Mouse (Mus musculus): ENCODE measurements around the gene Plcg2. TPM values are rescaled to one million over a fixed set of nuclear protein-coding genes. Genes with fewer than 3 reads are reported as not detected.
A peak's percentile ranks its signal among the peaks of the same experiment; 100 is the strongest.

The Plcg2 gene
- polyA plus RNA-seq, 1 experiment from 2014 or later: 7.3 TPM

DNA sequence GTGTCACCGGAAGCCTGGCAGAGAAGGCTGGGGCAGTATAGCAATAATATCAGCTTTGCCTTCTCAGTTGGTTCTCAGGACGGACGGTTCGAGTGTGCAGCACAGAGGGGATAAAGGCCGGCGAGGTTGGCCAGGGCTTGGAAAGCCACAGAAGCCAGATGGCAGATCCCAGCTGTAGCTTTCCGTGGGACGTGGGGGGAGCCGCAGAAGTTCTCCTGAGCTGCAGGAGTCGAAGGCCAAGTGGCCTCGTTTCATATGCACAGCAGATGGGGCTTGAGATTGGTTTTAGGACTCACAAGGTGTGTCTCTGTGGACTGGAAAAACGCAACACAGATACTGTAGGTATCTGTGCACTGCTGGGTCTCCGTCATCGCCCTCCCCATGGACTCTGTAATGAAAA lies 106.6 kb downstream of the Plcg2 start:
- Histone ChIP-seq H3K4me1 (ENCODE audit: insufficient read depth) (no peaks in the 10 kb centered on the region), H3K9me3 (ENCODE audit: low read length) (0 out of 2 replicates have a peak, but pooled peaks cover 3% of the 10 kb centered on the region), H3K36me3 (replicated peaks; ENCODE audit: insufficient read depth, low read length) (peaks cover 9% of the 10 kb centered on the region; the same call in 1 of the 2 replicates), H3K4me2 (ENCODE audit: low read depth, low read length) (no peak overlapping the region), H3K9ac (replicated peaks) (no peak overlapping the region), H3K27me3 (ENCODE audit: insufficient read depth, low read length) (no peaks in the 10 kb centered on the region), H3K27ac (ENCODE audit: low read depth) (no peak overlapping the region), H3K4me3 (ENCODE audit: low read depth, low read length) (no peak overlapping the region)
- TF ChIP-seq EP300 (IDR thresholded peaks at IDR 0.05; ENCODE audit: low read depth) (no peak), CTCF (IDR thresholded peaks at IDR 0.05; ENCODE audit: low read depth) (no peak)
- DNase-seq: no peak
- 90% methylated on average over 14 of the region's 14 CpGs for WGBS (ENCODE audit: insufficient replicate concordance)
- ATAC-seq: no peak

GRCm38 (mm10) chr8:117605201-117605600 lies 107.1 kb downstream of the Plcg2 start:
- 0 out of 2 replicates have a peak, but pooled peaks cover 3% of the 10 kb centered on the region for H3K9me3 ChIP-seq (ENCODE audit: low read length)
- 85% methylated on average over 8 of the region's 8 CpGs for WGBS (ENCODE audit: insufficient replicate concordance)

GRCm38 (mm10) chr8:117610506-117610905 lies 112.4 kb downstream of the Plcg2 start:
- Histone ChIP-seq H3K4me3 (ENCODE audit: low read depth, low read length) (no peak overlapping the region), H3K27ac (ENCODE audit: low read depth) (no peak overlapping the region), H3K4me2 (ENCODE audit: low read depth, low read length) (no peak overlapping the region), H3K36me3 (replicated peaks; ENCODE audit: insufficient read depth, low read length) (peaks cover 15% of the 10 kb centered on the region; the same call in 1 of the 2 replicates), H3K9ac (replicated peaks) (no peak overlapping the region), H3K27me3 (ENCODE audit: insufficient read depth, low read length) (no peaks in the 10 kb centered on the region), H3K9me3 (ENCODE audit: low read length) (no peaks in the 10 kb centered on the region), H3K4me1 (ENCODE audit: insufficient read depth) (no peaks in the 10 kb centered on the region)
- no peak for TF ChIP-seq CTCF (IDR thresholded peaks at IDR 0.05; ENCODE audit: low read depth)
- TF ChIP-seq EP300 (IDR thresholded peaks at IDR 0.05; ENCODE audit: low read depth): no peak
- ATAC-seq: no peak
- DNase-seq: no peak
- WGBS (ENCODE audit: insufficient replicate concordance): 87% methylated on average over 10 of the region's 10 CpGs

More at GRCm38 (mm10) chr8:117605201-117605600, 107.1 kb downstream of the Plcg2 start:
- Histone ChIP-seq H3K9ac (replicated peaks) (no peak overlapping the region), H3K4me1 (ENCODE audit: insufficient read depth) (no peaks in the 10 kb centered on the region), H3K27me3 (ENCODE audit: insufficient read depth, low read length) (no peaks in the 10 kb centered on the region), H3K27ac (ENCODE audit: low read depth) (no peak overlapping the region), H3K4me2 (ENCODE audit: low read depth, low read length) (no peak overlapping the region), H3K4me3 (ENCODE audit: low read depth, low read length) (no peak overlapping the region), H3K36me3 (replicated peaks; ENCODE audit: insufficient read depth, low read length) (peaks cover 7% of the 10 kb centered on the region; the same call in 1 of the 2 replicates)
- TF ChIP-seq EP300 (IDR thresholded peaks at IDR 0.05; ENCODE audit: low read depth) (no peak), CTCF (IDR thresholded peaks at IDR 0.05; ENCODE audit: low read depth) (no peak)
- no peak for ATAC-seq
- no peak for DNase-seq

DNA sequence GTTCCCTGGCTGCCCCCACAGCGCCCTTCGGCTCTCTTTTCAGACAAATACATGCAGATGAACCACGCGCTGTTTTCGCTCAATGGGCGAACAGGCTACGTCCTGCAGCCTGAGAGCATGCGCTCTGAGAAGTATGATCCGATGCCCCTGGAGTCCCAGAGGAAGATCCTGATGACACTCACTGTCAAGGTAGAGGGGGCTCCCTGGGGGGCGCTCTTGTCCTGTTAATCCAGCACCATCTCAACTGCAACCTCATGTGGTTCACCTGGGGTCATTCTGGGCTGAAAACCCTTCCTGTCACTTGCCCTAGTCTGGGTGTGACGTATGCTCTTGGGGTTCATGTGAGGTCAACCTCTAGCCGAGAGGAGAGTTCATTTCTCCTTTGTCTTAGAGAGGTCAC lies 114.8 kb downstream of the Plcg2 start:
- Histone ChIP-seq H3K36me3 (replicated peaks; ENCODE audit: insufficient read depth, low read length) (peaks cover 20% of the 10 kb centered on the region; the same call in 1 of the 2 replicates), H3K27ac (ENCODE audit: low read depth) (no peak overlapping the region), H3K27me3 (ENCODE audit: insufficient read depth, low read length) (no peaks in the 10 kb centered on the region), H3K9me3 (ENCODE audit: low read length) (peaks cover 4% of the 10 kb centered on the region; the same call in 1 of the 2 replicates), H3K4me3 (ENCODE audit: low read depth, low read length) (no peak overlapping the region), H3K4me2 (ENCODE audit: low read depth, low read length) (no peak overlapping the region), H3K9ac (replicated peaks) (no peak overlapping the region), H3K4me1 (ENCODE audit: insufficient read depth) (no peaks in the 10 kb centered on the region)
- ATAC-seq (no peak), DNase-seq (no peak)
- no peak for TF ChIP-seq EP300 (IDR thresholded peaks at IDR 0.05; ENCODE audit: low read depth)
- TF ChIP-seq CTCF (IDR thresholded peaks at IDR 0.05; ENCODE audit: low read depth): no peak
- 83% methylated on average over 12 of the region's 12 CpGs for WGBS (ENCODE audit: insufficient replicate concordance)

DNA sequence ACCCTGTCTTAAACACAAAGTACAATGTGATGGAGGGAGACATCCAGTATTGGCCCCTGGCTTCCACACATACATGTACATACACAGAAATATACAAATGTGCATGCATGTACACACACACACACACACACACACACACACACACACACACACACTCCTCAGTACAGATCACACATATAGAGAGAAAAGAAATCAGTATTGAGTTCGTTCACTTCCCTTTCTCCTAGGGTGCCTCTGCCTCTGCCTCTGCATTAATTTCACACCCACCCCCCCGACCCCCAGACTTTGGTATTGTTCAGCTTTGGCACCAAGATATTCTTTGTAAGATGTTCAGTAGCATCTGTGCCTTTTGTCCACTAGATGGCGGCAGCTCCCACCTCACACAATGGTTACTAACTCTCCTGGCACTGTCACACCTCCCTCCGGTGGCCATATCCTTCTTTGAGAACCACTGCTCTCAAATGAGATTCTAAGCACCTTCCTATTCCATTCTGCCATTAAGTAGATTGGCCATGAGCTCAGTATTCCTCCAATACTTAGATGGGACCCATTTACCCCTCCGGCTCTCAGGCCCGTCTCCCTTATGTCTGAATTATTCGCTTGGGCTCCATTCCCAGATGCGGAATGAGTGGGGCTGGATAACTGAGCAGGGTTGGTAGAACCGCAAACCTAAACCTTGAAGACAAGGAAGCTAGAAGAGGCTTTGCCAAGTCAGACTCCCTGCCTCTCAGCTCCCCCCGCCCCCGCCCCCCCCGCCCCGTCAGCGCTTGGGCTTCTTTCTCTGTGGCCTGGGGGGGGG lies 128.1 kb downstream of the Plcg2 start:
- 69% methylated on average over 14 of the region's 14 CpGs for WGBS (ENCODE audit: insufficient replicate concordance)
- H3K4me3 ChIP-seq (ENCODE audit: low read depth, low read length): no peak overlapping the region
- ATAC-seq (0 out of 2 replicates have a peak, but pooled peaks have one; percentile 12), DNase-seq (peak; percentile 65)
- no peak overlapping the region for H3K4me2 ChIP-seq (ENCODE audit: low read depth, low read length)
- H3K9ac ChIP-seq (replicated peaks): no peak overlapping the region
- TF ChIP-seq CTCF (IDR thresholded peaks at IDR 0.05; ENCODE audit: low read depth): peak; percentile 85
- TF ChIP-seq EP300 (IDR thresholded peaks at IDR 0.05; ENCODE audit: low read depth): no peak
- H3K4me1 ChIP-seq (ENCODE audit: insufficient read depth): no peaks in the 10 kb centered on the region
- no peaks in the 10 kb centered on the region for H3K9me3 ChIP-seq (ENCODE audit: low read length)
- no peaks in the 10 kb centered on the region for H3K36me3 ChIP-seq (replicated peaks; ENCODE audit: insufficient read depth, low read length)
- H3K27ac ChIP-seq (ENCODE audit: low read depth): no peak overlapping the region
- no peaks in the 10 kb centered on the region for H3K27me3 ChIP-seq (ENCODE audit: insufficient read depth, low read length)

GRCm38 (mm10) chr8:117627096-117627495 lies 129.0 kb downstream of the Plcg2 start:
- DNase-seq: no peak
- Histone ChIP-seq H3K27me3 (ENCODE audit: insufficient read depth, low read length) (no peaks in the 10 kb centered on the region), H3K27ac (ENCODE audit: low read depth) (no peak overlapping the region), H3K4me2 (ENCODE audit: low read depth, low read length) (no peak overlapping the region), H3K9ac (replicated peaks) (no peak overlapping the region), H3K4me3 (ENCODE audit: low read depth, low read length) (no peak overlapping the region), H3K4me1 (ENCODE audit: insufficient read depth) (no peaks in the 10 kb centered on the region), H3K36me3 (replicated peaks; ENCODE audit: insufficient read depth, low read length) (no peaks in the 10 kb centered on the region), H3K9me3 (ENCODE audit: low read length) (no peaks in the 10 kb centered on the region)
- no peak for ATAC-seq
- 82% methylated on average over 9 of the region's 9 CpGs for WGBS (ENCODE audit: insufficient replicate concordance)
- TF ChIP-seq EP300 (IDR thresholded peaks at IDR 0.05; ENCODE audit: low read depth) (no peak), CTCF (IDR thresholded peaks at IDR 0.05; ENCODE audit: low read depth) (no peak)

Data from liver, postnatal 0 days (tissue).